Mouse (Mus musculus): ENCODE data around the gene Cdh3. TPM values are rescaled to one million over a fixed set of nuclear protein-coding genes. Genes with fewer than 3 reads are reported as not detected.
"Not testable (repeated sequence)": the region's sequence is repeated elsewhere in the genome, so short reads cannot be mapped to it uniquely, and the experiment has no call there.

The Cdh3 gene
- polyA plus RNA-seq, 1 experiment: not detected

GRCm38 (mm10) chr8:106546746-106547145 lies 36.1 kb downstream of the Cdh3 start:
- no peak for TF ChIP-seq GATA1 (IDR thresholded peaks at IDR 0.05; ENCODE audit: low read length)

- TF ChIP-seq GATA1 (IDR thresholded peaks at IDR 0.05; ENCODE audit: low read length): no peak
Observed at GRCm38 (mm10) chr8:106548366-106548936, 37.8 kb downstream of the Cdh3 start.

GRCm38 (mm10) chr8:106550906-106551305 lies 40.2 kb downstream of the Cdh3 start:
- TF ChIP-seq GATA1 (IDR thresholded peaks at IDR 0.05; ENCODE audit: low read length): no peak

GRCm38 (mm10) chr8:106554011-106554410 lies 43.3 kb downstream of the Cdh3 start:
- TF ChIP-seq GATA1 (IDR thresholded peaks at IDR 0.05; ENCODE audit: low read length): no peak

- no peak for TF ChIP-seq GATA1 (IDR thresholded peaks at IDR 0.05; ENCODE audit: low read length)
Observed at GRCm38 (mm10) chr8:106556068-106556645, 45.5 kb downstream of the Cdh3 start.

- TF ChIP-seq GATA1 (IDR thresholded peaks at IDR 0.05; ENCODE audit: low read length): no peak
Observed at GRCm38 (mm10) chr8:106559844-106560243, 49.2 kb downstream of the Cdh3 start.

- TF ChIP-seq GATA1 (IDR thresholded peaks at IDR 0.05; ENCODE audit: low read length): no peak
Observed at GRCm38 (mm10) chr8:106561097-106561865, 50.6 kb downstream of the Cdh3 start.

GRCm38 (mm10) chr8:106563691-106564182 lies 53.0 kb downstream of the Cdh3 start:
- TF ChIP-seq GATA1 (IDR thresholded peaks at IDR 0.05; ENCODE audit: low read length): no peak

GRCm38 (mm10) chr8:106569006-106569405 lies 58.3 kb downstream of the Cdh3 start:
- no peak for TF ChIP-seq GATA1 (IDR thresholded peaks at IDR 0.05; ENCODE audit: low read length)

GRCm38 (mm10) chr8:106570386-106570785 lies 59.7 kb downstream of the Cdh3 start:
- no peak for TF ChIP-seq GATA1 (IDR thresholded peaks at IDR 0.05; ENCODE audit: low read length)

- TF ChIP-seq GATA1 (IDR thresholded peaks at IDR 0.05; ENCODE audit: low read length): no peak
Observed at GRCm38 (mm10) chr8:106571551-106572172, 61.0 kb downstream of the Cdh3 start.

- not testable (repeated sequence) for TF ChIP-seq GATA1 (IDR thresholded peaks at IDR 0.05; ENCODE audit: low read length)
Observed at GRCm38 (mm10) chr8:106573168-106573567, 62.5 kb downstream of the Cdh3 start, which contains the start of gene Gm10073. Gene Gm10073 (minus strand): TSS chr8:106573461.

- TF ChIP-seq GATA1 (IDR thresholded peaks at IDR 0.05; ENCODE audit: low read length): no peak
Observed at GRCm38 (mm10) chr8:106574283-106574682, 63.6 kb downstream of the Cdh3 start.

GRCm38 (mm10) chr8:106576849-106577555 lies 66.3 kb downstream of the Cdh3 start:
- no peak for TF ChIP-seq GATA1 (IDR thresholded peaks at IDR 0.05; ENCODE audit: low read length)

GRCm38 (mm10) chr8:106579510-106579909 lies 68.8 kb downstream of the Cdh3 start:
- no peak for TF ChIP-seq GATA1 (IDR thresholded peaks at IDR 0.05; ENCODE audit: low read length)

Data from G1E-ER4 (cell line).